Mouse (Mus musculus): ENCODE results near the gene Fam229a.

GRCm38 (mm10) chr4:129456126-129456525 is 34.9 kb upstream of the Fam229a start:
- TF ChIP-seq CTCF (IDR thresholded peaks at IDR 0.05; ENCODE audit: extremely low read depth, insufficient read depth, insufficient read length, insufficient replicate concordance) (no peak), POLR2A (IDR thresholded peaks at IDR 0.05; ENCODE audit: low read depth, low read length) (no peak)
